Mouse (Mus musculus): Measurements from ENCODE around the gene Fam198b.

DNA sequence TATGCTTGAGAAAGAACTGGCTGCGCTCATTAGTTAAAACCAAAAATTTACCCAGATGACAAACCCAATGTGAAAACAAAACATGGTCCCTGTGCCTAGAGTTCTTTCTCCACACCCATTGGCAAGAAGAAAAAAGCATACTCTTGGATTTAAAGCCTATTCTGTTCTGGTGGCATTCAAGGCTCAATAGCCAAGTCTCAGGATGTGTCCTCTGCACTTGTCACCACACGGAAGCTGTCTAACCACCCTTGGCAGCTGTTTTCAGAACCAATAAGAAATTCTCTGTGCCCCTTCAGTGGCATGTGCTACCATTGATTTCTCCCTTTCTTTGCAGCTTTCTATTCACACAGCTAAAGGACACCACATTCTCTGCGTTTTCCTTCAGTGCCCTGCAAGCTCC is 26.1 kb upstream of the Fam198b start:
- no peak for TF ChIP-seq USF1 (IDR thresholded peaks at IDR 0.05; ENCODE audit: low read depth)
- no peak for TF ChIP-seq MAX (IDR thresholded peaks at IDR 0.05)
- TF ChIP-seq CTCF (IDR thresholded peaks at IDR 0.05; ENCODE audit: control insufficient read depth, insufficient read depth, insufficient read length): no peak
- TF ChIP-seq CEBPB (IDR thresholded peaks at IDR 0.05; ENCODE audit: low read depth): no peak
